Mouse (Mus musculus) CD4-positive, CD25-positive, alpha-beta regulatory T cell, adult 2 months (primary cell): ENCODE measurements around the gene Hcfc1r1.

Source experiments
- DNase-seq: peaks from one replicate; pipeline ENCODE4 v3.0.0-alpha.2; 2012; ENCODE audit warnings: low read depth, low spot score

The Hcfc1r1 gene

DNA sequence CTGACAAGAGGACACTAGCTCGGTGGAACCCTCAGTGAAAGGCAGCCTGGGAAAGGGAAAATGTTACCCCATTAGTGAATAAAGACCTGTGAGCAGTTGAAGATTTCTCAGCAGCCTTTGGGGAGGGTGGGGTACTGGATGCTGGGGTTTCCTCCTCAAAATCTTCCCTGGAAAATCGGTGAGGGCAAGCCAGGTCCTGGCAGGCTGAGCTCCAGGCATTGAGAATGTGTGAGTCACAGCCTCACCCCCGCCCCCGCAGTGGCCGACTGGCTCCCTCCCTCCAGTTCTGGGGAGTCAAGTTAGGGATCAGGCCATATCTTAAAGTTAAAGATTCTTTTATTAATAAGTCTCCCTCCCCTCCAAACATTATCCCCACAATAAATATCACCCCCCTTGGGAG lies 1.7 kb downstream of the Hcfc1r1 start:
- DNase-seq = no peak

DNA sequence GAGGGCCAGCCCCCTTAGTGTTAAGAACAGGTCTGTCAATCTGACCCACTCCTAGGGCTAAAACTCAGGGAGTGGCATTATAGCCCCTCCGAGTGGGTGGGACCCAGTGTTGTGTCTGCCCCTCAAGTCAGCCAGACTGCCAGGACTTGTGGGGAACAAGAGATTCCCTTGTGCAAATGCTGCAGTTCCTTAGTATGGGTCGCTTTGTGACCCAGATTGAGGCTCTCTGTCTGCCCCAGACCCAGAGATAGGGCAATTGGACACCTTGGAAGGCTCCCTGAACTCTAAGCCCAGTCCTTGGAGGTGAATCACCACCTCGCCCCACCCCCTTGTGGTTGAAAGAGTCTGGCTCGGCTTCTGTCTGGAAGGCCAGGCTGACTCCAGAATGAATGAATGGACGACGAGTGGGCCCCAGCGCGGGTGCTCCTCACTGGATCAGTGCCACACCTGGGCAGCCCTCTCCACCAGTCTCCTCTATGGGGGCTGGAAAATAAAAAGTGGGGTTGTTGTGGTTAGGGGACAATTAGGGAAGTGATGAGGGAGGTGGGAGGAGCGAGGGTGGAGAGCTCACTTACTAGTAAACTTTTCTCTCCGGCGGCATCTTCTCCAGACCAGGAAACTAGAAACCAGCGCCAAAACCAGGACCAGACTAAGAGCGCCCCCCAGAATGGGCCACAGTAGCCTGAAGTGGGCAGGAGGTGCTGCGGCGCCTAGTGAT lies 2.3 kb downstream of the Hcfc1r1 start:
- peak; percentile 55 for DNase-seq

DNA sequence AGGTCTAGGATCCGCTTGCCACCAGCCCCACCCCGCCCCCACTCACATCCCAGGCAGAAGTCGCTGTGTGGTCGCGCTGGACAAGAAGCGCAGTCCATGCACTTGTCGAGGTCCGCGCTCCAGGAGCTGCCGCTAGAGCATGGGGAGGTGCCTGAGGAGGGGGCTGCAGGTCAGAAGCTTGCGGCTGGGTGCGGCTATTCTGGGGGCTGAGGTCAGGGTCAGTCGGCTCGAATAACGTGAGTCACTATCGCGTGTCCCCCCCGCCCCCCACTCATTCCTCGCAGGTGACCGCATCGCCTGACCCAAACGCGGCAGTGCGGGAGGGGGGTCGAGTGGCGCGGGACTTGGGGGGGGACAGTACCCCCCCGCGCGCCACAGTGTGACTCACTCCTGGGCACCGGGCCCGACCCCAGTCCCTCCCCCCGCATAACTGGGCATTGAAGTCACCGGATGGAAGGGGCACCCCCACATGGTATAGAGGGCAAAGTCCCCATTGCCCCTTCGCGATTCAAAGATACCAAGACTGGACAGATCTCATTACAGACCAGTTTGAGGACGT lies 3.2 kb downstream of the Hcfc1r1 start:
- peak; percentile 57 for DNase-seq

DNA sequence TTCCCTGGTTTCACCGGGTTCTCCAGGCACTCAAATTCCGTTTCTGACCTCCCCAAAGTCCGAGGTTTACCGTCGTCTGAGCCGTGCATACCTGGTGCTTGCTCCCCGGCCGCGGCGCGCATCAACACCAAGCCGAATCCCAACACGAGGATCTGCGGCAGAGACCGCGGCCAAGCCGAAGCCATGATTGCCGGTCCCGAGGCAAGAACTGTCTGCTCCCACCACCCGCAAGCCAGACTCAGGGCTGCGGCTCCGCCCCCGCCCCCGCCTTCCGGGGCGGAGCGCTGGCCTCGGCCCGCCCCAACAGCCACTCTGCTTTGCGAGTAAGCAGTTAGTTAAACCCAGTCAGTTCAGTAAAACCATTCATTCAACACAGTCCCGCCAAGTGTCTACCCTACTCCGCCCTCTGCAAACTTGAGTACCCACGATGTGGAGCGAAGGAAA lies 3.9 kb downstream of the Hcfc1r1 start, which contains the start of gene Tnfrsf12a:
Gene Tnfrsf12a (minus strand): TSS at position 233 of the 444 bp plus-strand sequence.
- DNase-seq = peak; percentile 94

DNA sequence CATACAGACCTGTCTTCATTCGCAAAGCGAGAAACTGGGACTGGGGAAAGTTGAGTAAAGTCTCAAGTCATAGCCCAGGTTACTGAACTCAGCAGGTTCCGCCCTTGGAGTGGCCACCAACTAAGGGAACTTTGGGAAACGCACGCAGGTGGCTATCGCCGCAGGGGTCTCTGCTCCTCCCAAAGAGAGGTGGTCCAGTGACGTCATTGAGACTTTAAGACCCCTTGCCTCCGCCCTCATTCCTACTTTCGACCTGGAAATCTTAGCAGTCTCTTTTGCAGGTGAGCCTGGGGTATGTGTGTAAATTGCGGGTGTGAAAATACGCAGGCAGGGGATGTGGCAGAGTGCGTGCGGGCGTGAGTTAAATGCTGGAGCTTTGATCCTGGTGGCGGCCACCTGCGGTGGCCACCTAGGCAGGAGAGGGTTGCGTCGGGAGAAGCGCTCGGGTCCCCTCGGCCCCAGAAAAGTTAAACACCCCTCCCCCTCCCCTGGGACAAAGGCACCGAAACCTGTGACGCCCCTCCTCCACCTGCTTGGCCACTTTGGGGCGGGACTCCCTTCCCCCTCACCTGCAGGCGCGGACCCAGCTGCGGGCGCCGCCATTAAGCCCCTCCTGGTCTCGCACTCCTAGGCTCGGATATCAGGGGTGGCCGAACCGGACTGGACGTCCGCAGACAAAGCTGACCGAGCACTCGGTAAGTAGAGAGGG lies 5.9 kb downstream of the Hcfc1r1 start, which contains the start of gene Cldn6:
Gene Cldn6 (plus strand): TSS at position 123 of the 709 bp plus-strand sequence.
- DNase-seq = no peak

DNA sequence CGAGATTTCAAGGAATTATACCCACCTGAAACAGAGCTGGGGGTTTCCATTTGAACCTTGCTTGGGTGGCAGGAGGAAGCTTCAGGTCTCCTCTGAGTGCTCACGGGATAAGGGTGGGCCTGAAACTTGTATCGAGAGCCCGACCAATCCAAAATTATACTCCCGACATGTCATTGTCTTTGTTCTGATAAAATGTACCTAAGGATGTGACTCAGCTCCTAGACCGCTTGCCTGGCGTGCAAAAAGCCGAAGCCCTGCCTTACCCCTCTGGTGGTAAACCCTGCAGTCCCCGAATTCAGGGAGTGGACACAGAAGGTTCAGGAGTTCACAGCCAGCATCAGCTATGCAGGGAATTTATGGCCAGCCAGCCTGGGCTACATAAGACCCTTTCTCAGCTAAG lies 6.9 kb downstream of the Hcfc1r1 start:
- no peak for DNase-seq

DNA sequence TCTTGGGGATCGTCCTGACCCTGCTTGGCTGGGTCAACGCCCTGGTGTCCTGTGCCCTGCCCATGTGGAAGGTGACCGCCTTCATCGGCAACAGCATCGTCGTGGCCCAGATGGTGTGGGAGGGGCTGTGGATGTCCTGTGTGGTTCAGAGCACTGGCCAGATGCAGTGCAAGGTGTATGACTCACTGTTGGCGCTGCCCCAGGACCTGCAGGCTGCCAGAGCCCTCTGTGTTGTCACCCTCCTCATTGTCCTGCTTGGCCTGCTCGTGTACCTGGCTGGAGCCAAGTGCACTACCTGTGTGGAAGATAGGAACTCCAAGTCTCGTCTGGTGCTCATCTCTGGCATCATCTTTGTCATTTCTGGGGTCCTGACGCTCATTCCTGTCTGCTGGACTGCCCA lies 7.7 kb downstream of the Hcfc1r1 start:
- DNase-seq = no peak

DNA sequence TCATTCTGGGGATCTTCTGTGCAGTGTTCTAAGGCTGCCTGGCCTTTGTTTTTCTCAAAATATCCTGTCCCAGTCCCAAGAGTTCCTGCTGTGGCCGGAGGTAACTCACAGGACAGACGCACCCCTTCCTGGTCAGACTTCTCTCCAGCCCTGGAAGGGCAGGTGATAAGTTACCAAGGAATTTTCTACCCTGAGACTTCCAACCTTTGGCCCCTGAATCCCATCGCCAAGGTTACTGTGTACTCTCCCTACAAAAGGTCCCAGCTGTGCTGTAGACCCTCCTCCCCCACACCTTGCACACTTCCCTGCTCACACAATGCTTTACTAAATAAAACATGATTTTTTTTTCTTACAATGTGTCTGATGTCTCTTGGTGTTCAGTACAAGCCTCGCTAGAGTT lies 8.7 kb downstream of the Hcfc1r1 start:
- DNase-seq = no peak

DNA sequence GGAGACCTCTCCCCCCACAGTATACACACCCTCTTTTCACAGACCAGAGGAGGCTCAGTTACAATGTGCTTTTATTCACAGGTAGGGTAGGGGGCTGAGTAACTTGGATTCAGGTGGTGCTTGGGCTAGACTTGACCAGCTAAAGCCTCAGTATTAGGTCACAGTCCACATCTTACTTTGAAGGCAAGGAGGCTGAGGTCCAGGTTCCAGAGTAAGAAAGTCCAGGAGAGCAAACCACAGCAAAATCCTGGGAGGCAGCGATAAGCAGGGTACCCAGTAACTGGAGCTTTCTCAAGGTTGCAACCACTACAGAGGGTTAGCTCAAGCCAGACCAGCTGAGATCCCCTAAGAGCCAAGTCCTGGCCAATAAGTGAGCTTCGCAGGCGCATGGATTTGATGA lies 9.1 kb downstream of the Hcfc1r1 start:
- DNase-seq = no peak

DNA sequence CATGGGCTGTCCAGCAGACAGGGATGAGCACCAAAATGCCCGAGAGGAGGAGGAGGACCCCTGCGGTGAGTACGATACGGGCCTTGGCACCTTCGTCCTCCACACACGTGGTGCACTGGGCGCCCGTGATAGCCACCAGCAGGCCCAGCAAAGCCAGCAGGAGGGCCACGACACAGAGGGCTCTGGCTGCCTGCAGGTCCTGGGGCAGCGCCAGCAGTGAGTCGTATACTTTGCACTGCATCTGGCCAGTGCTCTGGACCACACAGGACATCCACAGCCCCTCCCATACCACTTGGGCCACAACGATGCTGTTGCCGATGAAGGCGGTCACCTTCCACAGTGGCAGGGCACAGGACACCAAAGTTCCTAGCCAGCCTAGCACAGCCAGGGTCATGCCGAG lies 9.8 kb downstream of the Hcfc1r1 start:
- no peak for DNase-seq

DNA sequence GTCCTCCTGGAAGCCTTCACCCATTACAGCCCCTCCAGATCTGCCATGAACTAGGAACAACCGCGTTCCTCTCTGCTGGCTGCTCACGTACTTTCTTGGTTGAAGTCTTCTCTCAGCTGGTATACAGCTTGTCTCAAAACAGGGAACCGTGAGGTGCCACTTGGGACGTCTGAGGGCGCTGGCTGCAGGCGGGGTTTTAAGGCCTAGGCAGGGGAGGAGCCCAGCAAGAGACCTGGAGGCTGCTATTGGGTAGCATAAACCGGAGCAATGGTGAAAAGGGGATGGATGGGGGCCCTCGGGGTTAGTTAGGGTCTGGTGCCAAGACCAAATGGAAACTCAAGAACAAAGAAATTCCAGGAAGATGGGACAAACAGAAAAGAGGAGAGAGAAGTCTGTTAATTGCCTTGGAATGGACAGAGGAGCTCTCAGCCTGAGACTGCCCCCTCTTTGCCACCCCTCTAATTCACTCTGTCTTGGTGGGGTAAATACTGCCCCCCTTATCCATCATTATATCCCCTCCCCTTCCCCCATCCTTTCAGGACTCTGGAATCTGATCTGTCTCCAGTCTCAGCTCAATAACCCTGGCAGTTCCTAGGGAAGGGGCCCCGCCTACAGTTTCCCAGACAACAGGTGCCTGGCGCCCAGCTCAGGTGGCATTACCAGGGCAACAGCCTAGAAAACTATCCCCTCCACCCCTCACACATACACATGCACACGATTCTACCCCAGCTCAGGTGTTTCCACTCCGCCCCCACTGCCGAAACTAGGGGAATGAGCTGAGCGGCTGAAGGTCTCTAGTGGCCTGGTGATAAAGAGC lies 10.7 kb downstream of the Hcfc1r1 start, which contains the start of gene Cldn9:
Gene Cldn9 (minus strand): TSS at position 171 of the 817 bp plus-strand sequence.
- no peak for DNase-seq

DNA sequence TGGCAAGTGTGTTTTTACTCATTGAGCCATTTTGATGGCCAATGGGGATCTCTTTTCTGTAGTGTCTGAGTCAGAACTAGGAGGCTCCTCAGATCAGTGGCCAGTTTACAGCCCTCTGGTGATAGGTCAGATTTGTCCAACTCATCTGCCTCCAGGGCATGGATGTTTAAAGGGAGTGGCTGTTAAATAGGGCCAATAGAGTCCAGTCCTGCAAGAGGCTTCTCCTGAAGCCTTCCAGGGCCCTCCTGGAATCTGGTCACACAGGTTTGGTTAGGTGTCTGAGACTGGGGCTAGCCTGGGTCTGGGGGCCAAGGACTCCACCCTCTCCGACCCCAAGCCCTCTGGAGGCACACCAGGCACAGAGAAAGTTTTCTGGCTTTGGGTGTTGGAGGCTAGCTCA lies 21.1 kb downstream of the Hcfc1r1 start:
- no peak for DNase-seq

DNA sequence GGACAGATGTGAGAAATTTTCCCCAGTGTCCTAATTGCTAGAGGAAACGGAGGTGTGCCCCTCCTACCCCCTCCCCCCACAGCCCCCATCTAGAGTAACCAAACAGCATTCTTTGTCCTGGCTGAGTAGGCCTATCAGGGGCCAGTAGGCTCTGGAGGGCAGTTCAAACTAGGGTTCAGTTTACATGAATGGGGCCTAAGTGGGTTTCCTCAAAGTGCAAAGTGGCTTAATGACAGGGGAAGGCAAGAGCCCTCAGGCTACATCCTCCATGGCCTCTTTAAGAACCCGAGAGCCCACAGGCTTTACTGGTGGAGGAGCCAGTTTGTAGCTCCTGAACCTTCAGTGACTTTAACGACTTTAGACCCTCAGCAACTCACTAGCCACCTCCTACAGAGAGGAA lies 22.4 kb downstream of the Hcfc1r1 start:
- DNase-seq = no peak

DNA sequence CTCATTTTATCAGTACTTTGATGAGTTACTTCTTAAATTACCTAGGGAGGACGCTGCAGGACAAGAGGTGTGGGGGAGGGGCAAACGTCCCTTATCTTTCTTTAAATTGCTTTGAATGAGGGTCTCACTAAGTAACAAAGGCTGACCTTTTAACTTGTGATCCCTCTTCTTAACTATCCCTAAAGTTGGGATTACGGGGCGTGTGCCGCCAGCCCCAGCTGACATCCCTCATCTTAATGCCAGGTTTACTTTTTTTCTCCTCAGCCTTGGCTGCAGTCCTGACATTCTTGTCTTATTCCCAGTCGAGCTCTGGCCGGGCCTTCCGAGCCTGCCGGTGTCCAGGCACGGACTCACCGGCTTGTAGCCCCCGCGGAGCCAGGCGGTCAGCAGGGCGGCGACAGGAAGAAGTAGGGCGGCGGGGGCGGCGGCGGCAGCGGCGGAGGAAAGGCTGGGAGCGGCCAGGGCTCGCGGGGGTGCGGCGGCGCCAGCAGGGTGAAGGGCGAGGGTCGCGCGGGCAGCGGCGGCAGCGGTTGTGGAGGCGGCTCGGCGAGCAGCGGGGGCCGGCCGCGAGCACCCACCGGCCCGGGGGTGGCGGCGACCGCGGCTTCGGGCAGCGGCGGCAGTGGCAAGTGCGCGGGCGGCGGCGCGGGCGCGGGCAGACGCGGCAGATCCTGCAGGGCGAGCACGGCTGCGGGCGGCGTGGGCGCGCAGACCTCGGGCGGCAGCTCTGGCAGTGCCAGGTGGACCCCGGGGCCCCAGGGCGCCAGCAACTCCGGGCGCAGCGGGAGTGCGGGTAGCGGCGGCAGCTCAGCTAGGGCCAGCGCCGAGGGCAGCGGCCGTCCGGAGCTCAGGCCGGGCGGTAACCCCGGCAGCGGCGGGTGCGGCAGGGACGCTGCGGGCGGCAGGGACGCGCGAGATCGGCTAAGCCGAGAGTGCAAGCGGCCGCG lies 26.0 kb downstream of the Hcfc1r1 start:
- DNase-seq = peak; percentile 36

DNA sequence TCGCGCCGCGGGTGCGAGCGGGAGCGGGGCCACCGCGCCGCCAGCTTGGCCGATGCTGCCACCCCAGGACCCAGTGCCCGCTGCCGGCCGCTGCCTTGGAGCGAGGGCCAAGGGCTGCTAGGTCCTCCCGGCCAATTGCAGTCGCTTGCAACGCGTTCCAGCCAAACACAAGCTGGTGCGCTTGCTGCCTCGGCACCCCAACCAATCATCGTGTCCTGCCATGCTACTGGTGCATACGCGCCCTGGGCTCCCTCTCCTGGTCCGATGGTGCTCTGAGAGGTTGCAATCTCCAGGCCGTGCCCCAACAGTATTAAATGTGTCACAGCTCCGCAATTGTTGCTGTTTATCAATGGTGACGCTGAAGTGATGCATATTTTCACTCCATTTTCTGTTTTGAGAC lies 26.7 kb downstream of the Hcfc1r1 start:
- DNase-seq = peak; percentile 85

DNA sequence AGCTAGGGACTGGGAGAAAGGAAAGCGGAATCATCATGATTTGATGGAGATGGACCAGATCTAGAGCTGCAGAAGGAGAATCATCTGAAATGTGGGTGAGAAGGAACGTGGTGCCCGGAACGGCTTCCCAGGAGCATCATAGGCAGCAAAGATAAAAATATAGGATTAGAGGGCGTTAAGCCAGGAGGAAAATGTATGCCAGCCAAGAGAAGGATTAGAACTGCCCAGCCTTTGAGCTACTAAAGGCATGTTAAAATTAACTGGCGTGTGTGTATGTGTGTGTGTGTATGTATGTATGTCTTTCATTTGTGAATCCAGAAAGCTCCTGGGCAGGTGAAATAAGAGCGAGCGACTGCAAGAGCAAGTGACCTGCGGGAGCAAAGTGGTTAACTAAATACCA lies 29.9 kb downstream of the Hcfc1r1 start:
- DNase-seq = no peak

DNA sequence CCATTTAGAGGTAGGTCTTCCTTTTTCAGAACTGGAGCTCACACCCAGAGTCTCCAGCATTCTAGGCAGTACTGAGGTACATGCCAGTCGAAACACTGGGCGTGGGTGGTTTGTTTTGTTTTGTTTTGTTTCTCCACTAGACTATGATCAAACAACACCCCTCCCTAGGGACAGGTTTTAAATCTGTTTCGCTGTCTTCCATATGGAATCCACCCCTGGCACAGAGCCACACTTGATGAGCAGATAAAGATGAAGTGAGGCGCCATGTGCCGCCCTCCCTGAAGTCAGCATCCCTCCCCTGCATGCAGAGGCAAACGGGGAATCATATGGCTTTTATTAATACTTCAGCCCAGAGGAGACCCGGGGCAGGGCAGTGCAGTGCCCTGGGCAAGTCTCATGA lies 31.3 kb downstream of the Hcfc1r1 start:
- DNase-seq = no peak

DNA sequence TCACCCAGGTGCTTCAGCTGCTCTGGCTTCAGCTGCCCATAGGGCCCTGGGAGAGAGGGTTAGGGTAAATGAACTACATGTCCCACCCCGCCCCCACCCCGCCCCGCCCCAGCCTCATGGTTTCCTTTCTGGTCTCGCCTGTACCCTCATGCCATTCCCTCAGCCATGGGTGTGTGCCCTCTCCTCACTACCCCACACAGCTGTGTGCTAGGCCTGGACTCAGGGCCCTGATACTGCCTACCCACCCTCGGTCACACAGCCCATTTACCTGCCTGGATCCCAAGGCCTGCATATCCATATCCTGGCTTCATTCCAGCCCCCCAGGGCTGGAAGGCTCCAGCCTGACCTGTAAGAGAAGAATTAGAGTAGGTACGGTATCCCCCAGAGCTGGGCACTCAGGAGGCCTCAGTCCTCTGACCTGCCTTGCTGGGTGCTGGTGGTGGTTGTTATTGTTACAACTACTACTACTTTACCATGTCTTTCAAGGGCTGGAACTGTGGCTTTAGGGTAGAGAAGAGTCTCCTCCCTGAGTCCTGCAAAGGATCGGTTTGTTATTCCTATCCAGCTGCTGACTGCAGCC lies 32.2 kb downstream of the Hcfc1r1 start:
- DNase-seq = no peak

DNA sequence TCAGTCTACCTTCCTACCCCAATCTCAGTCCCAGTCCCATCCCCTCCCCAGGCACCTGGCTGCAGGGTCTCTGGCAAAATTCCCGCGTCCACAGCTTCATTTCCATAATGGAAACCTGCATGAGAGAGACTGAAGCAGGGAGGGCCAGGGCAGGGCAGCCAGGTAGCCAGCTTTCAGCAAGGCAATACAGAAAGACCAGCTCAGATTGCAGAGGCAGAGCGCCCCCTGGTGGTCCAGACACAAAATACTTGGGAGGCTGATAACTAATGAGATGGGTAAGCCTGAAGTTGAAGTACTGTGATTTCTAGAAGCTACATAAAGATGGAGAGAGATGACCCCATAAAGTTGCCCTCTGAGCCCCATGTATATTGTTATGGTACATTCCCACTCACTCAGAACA lies 32.8 kb downstream of the Hcfc1r1 start:
- peak; percentile 86 for DNase-seq

DNA sequence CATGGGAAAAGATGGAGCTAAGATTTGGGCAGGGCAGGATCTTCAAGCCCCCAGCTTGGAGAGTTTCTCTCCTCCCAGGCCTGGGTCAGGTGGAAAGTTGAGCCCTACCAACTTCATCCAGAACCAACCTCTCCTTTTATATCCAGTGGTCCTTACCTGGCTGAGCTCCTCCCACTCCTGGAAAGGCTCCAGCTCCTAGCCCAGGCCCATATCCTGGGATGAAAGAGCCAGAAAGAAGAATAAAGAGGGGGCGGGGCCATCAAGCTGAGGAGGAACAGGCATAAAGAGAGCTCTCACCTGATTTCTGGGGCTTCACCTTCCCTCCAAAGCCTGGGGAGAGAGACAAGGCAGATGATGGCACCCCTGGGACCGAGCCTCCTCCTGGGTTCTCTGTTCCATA lies 43.6 kb downstream of the Hcfc1r1 start:
- DNase-seq = no peak
